Mouse (Mus musculus): ENCODE results near the gene Tpm1. TPM values are rescaled to one million over a fixed set of nuclear protein-coding genes. Genes with fewer than 3 reads are reported as not detected.

Tpm1 gene
- polyA plus RNA-seq, 1 experiment from 2014 or later, result 1,102 TPM

GRCm38 (mm10) chr9:67071596-67071995, 22.4 kb upstream of the Tpm1 start:
- 0 out of 2 replicates have a peak overlapping the region, but pooled peaks have one; percentile 19 for H3K4me2 ChIP-seq
- ATAC-seq (ENCODE audit: insufficient read depth, low FRiP score, low read depth), result peak; percentile 11; the same call in 1 of the 2 replicates
- no peaks in the 10 kb centered on the region for H3K9me3 ChIP-seq
- peak overlapping the region; percentile 89 for H3K27ac ChIP-seq
- H3K36me3 ChIP-seq, result no peaks in the 10 kb centered on the region
- H3K4me1 ChIP-seq, result peaks cover 9% of the 10 kb centered on the region
- WGBS, result 24% methylated on average over 7 of the region's 7 CpGs
- H3K4me3 ChIP-seq (replicated peaks), result no peak overlapping the region
- H3K27me3 ChIP-seq (replicated peaks), result no peaks in the 10 kb centered on the region
- no peak overlapping the region for H3K9ac ChIP-seq

- Histone ChIP-seq H3K27ac (peak overlapping the region; percentile 89), H3K4me2 (no peak overlapping the region), H3K9me3 (no peaks in the 10 kb centered on the region), H3K27me3 (replicated peaks) (no peaks in the 10 kb centered on the region), H3K4me1 (peaks cover 9% of the 10 kb centered on the region), H3K9ac (no peak overlapping the region), H3K36me3 (no peaks in the 10 kb centered on the region), H3K4me3 (replicated peaks) (no peak overlapping the region)
- peak; percentile 56; the same call in 1 of the 2 replicates for ATAC-seq (ENCODE audit: insufficient read depth, low FRiP score, low read depth)
- WGBS, result 26% methylated on average over 6 of the region's 6 CpGs
These were observed 21.9 kb upstream of the Tpm1 start for GRCm38 (mm10) chr9:67071103-67071502.

GRCm38 (mm10) chr9:67066616-67067015, 17.4 kb upstream of the Tpm1 start:
- Histone ChIP-seq H3K27me3 (replicated peaks) (no peaks in the 10 kb centered on the region), H3K36me3 (no peaks in the 10 kb centered on the region), H3K27ac (no peak overlapping the region), H3K4me2 (no peak overlapping the region), H3K9me3 (no peaks in the 10 kb centered on the region), H3K9ac (no peak overlapping the region), H3K4me1 (peaks cover 8% of the 10 kb centered on the region), H3K4me3 (replicated peaks) (no peak overlapping the region)
- ATAC-seq (ENCODE audit: insufficient read depth, low FRiP score, low read depth), result no peak
- 92% methylated on average over 6 of the region's 6 CpGs for WGBS

GRCm38 (mm10) chr9:67059714-67060113, 10.5 kb upstream of the Tpm1 start:
- ATAC-seq (ENCODE audit: insufficient read depth, low FRiP score, low read depth), result no peak
- no peaks in the 10 kb centered on the region for H3K27me3 ChIP-seq (replicated peaks)
- H3K4me3 ChIP-seq (replicated peaks), result no peak overlapping the region
- no peaks in the 10 kb centered on the region for H3K4me1 ChIP-seq
- H3K27ac ChIP-seq, result no peak overlapping the region
- H3K36me3 ChIP-seq, result no peaks in the 10 kb centered on the region
- no peaks in the 10 kb centered on the region for H3K9me3 ChIP-seq
- 76% methylated on average over 12 of the region's 12 CpGs for WGBS
- no peak overlapping the region for H3K9ac ChIP-seq
- H3K4me2 ChIP-seq, result no peak overlapping the region

GRCm38 (mm10) chr9:67058366-67058765, 9.2 kb upstream of the Tpm1 start:
- 56% methylated on average over 6 of the region's 6 CpGs for WGBS
- no peaks in the 10 kb centered on the region for H3K4me1 ChIP-seq
- H3K4me2 ChIP-seq, result no peak overlapping the region
- H3K9me3 ChIP-seq, result no peaks in the 10 kb centered on the region
- no peak overlapping the region for H3K4me3 ChIP-seq (replicated peaks)
- no peaks in the 10 kb centered on the region for H3K27me3 ChIP-seq (replicated peaks)
- ATAC-seq (ENCODE audit: insufficient read depth, low FRiP score, low read depth), result no peak
- no peak overlapping the region for H3K9ac ChIP-seq
- H3K36me3 ChIP-seq, result no peaks in the 10 kb centered on the region
- H3K27ac ChIP-seq, result no peak overlapping the region

GRCm38 (mm10) chr9:67050736-67051337, 1.6 kb upstream of the Tpm1 start:
- Histone ChIP-seq H3K9me3 (no peaks in the 10 kb centered on the region), H3K4me2 (no peak overlapping the region), H3K4me3 (replicated peaks) (no peak overlapping the region), H3K27me3 (replicated peaks) (no peaks in the 10 kb centered on the region), H3K36me3 (no peaks in the 10 kb centered on the region), H3K9ac (no peak overlapping the region), H3K4me1 (peaks cover 18% of the 10 kb centered on the region), H3K27ac (no peak overlapping the region)
- 85% methylated on average over 6 of the region's 6 CpGs for WGBS
- no peak for ATAC-seq (ENCODE audit: insufficient read depth, low FRiP score, low read depth)

- Histone ChIP-seq H3K27ac (peak overlapping the region; percentile 93), H3K27me3 (replicated peaks) (no peaks in the 10 kb centered on the region), H3K4me2 (peak overlapping the region; percentile 84), H3K9me3 (no peaks in the 10 kb centered on the region), H3K4me1 (peaks cover 27% of the 10 kb centered on the region), H3K36me3 (no peaks in the 10 kb centered on the region), H3K9ac (peak overlapping the region; percentile 70; the same call in 1 of the 2 replicates), H3K4me3 (replicated peaks) (peak overlapping the region; percentile 81)
- WGBS, result 23% methylated on average over 7 of the region's 7 CpGs
- ATAC-seq (ENCODE audit: insufficient read depth, low FRiP score, low read depth), result no peak; the same call in 1 of the 2 replicates
These were observed 630 bp upstream of the Tpm1 start for GRCm38 (mm10) chr9:67049836-67050235.

- Histone ChIP-seq H3K9me3 (no peaks in the 10 kb centered on the region), H3K27ac (peak overlapping the region; percentile 93), H3K9ac (peak overlapping the region; percentile 70), H3K36me3 (no peaks in the 10 kb centered on the region), H3K4me3 (replicated peaks) (peak overlapping the region; percentile 81), H3K27me3 (replicated peaks) (no peaks in the 10 kb centered on the region), H3K4me1 (peaks cover 34% of the 10 kb centered on the region), H3K4me2 (peak overlapping the region; percentile 84)
- WGBS, result 0% methylated on average over 26 of the region's 26 CpGs
- no peak for ATAC-seq (ENCODE audit: insufficient read depth, low FRiP score, low read depth)
These were observed 622 bp downstream of the Tpm1 start for GRCm38 (mm10) chr9:67048483-67049085.

GRCm38 (mm10) chr9:67047606-67048482, 1.4 kb downstream of the Tpm1 start:
- H3K4me3 ChIP-seq (replicated peaks), result peak overlapping the region; percentile 81
- H3K4me2 ChIP-seq, result peak overlapping the region; percentile 84
- no peak for ATAC-seq (ENCODE audit: insufficient read depth, low FRiP score, low read depth)
- H3K9ac ChIP-seq, result peak overlapping the region; percentile 70
- H3K27ac ChIP-seq, result peak overlapping the region; percentile 93
- peaks cover 34% of the 10 kb centered on the region for H3K4me1 ChIP-seq
- H3K9me3 ChIP-seq, result no peaks in the 10 kb centered on the region
- no peaks in the 10 kb centered on the region for H3K27me3 ChIP-seq (replicated peaks)
- H3K36me3 ChIP-seq, result no peaks in the 10 kb centered on the region
- under 1% methylated on average over 50 of the region's 50 CpGs for WGBS

- Histone ChIP-seq H3K9ac (peak overlapping the region; percentile 70), H3K27me3 (replicated peaks) (no peaks in the 10 kb centered on the region), H3K4me2 (peak overlapping the region; percentile 84), H3K4me1 (peaks cover 37% of the 10 kb centered on the region), H3K36me3 (no peaks in the 10 kb centered on the region), H3K9me3 (no peaks in the 10 kb centered on the region), H3K4me3 (replicated peaks) (peak overlapping the region; percentile 81), H3K27ac (peak overlapping the region; percentile 93)
- no peak for ATAC-seq (ENCODE audit: insufficient read depth, low FRiP score, low read depth)
- WGBS, result 9% methylated on average over 15 of the region's 15 CpGs
These were observed 2.2 kb downstream of the Tpm1 start for GRCm38 (mm10) chr9:67046881-67047605.

GRCm38 (mm10) chr9:67045966-67046602, 3.1 kb downstream of the Tpm1 start:
- Histone ChIP-seq H3K4me3 (replicated peaks) (peak overlapping the region; percentile 81), H3K9me3 (no peaks in the 10 kb centered on the region), H3K27ac (peak overlapping the region; percentile 93), H3K9ac (no peak overlapping the region), H3K36me3 (no peaks in the 10 kb centered on the region), H3K4me2 (peak overlapping the region; percentile 84), H3K4me1 (peaks cover 47% of the 10 kb centered on the region), H3K27me3 (replicated peaks) (no peaks in the 10 kb centered on the region)
- ATAC-seq (ENCODE audit: insufficient read depth, low FRiP score, low read depth), result no peak
- 11% methylated on average over 5 of the region's 5 CpGs for WGBS
